Mouse (Mus musculus) CD8-positive naive resting alpha-beta T cell, adult 2 months (primary cell): ENCODE data around the gene Rps6ka6.

Source experiments
- DNase-seq, 2 experiments: peaks; one replicate each; pipeline ENCODE4 v3.0.0; 2022; ENCODE audit warnings: low read depth in 2 of 2, low spot score in 2 of 2

Rps6ka6 gene

DNA sequence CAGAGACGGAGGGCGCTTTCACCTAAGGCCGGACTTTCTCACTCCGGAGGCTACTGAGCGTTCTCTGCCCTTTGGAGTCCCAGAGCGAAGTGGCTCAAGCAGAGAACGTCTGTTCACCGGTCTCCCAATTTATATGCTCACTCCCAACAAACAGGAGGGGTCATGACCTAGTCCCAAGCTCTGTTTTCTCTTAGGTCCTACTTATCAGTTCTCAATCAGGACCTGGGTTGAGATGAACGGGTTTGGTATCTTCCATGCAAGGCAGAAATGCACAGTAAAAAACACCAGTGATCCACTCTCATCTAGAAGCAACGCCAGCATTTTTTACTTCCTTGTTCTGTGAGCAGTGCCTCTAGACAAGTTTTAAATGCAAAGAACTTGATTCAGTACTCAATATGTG lies at the start of gene Rps6ka6:
Gene Rps6ka6 (minus strand): TSS at position 101 of the 400 bp plus-strand sequence.
- no peak for DNase-seq

DNA sequence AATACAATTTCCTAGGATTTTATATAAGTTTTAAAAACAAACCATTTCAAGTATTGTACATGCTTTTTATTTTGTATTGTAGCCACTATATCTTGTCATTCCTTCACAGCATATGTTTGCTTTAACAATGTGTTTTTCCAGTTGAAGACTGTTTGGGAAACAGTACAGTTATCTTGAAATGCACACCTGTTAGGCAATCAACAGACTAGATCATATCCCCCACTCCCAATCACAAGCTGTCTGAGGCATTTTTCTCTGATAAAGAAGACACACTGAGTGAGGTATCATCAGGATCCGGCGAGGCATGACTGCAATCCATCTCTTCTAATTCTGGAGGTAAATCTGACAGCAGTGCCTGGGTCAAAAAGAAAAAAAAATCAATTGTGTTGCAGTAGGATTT lies 39.3 kb upstream of the Rps6ka6 start:
- DNase-seq, result no peak

DNA sequence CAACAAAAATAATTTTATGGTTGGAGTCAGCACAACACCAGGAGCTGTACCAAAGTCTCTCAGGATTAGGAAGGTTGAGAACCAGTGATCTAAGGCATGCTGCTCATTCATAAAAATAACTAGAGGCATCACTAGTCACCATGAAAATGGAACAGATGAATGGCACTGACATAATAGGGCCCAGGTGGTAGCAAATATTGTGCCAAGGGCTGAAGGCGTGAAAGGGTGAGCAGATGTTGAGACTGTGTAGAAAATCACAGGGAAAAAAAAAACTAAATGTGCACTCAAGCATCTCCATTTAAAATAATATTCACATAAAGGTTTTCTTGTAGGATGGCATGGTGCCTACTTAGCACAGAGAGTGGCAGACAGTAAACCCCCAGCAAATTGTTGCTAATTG lies 19.6 kb downstream of the Rps6ka6 start:
- DNase-seq, result no peak

DNA sequence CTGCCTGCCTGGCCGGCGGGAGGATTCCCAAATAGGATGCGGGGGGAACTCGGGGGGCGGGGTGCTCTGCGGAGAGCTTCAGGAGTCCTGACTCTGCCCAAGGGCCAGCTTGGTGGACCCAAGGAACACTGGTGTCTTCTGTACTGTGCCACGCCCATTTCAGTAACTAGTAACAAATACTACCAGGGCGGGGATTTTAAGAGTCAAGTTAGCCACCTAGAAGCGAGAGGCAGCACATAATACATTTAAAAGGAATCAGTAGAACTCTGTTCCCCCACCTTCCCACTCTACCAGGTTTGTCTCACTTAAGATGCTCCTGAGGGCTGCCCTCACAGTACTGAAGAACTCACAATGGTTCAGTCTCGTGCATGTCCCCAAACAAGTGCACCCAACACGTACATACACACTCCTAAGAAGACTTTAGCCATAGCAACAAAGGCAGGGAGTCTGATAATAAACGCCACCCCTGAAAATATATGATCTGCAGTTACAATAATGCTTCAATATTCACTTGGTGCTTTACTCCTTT lies 74.1 kb downstream of the Rps6ka6 start:
- DNase-seq, result no peak

DNA sequence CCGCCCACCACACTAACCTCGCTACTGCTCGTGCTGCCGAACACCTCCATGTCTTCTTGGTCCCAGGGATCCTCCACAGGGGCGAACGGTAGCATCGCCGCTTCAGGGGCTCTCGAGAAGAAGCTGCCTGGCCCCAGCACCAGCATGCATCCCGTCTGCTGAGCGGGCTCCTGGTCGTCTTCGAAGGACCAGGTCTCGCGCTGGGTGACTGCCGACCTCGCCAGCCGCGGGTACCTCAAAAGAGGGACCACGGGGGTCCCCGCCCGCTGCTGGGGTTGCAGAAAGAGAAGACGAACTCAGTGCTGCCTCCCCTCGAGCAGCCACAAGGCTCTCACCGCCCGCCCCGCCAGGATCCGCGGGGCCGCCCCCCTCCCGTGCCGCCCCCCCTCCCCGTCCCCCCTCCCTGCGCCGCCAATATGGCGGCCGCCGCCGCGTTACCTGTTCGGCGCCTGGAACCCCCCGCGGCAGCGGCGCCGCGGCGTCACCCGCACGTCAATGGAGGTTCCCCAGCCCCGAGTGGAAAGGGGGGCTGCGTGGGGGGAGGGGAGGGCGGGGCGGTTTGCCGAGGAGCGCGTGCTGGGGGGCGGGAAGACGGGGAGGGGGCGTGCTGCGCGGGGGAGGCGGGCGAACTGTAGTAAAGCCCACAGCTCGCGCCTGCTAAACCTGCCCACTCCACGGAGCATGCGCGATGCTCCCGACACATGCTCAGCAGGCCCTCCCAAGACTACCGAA lies 74.8 kb downstream of the Rps6ka6 start:
- DNase-seq, result no peak

DNA sequence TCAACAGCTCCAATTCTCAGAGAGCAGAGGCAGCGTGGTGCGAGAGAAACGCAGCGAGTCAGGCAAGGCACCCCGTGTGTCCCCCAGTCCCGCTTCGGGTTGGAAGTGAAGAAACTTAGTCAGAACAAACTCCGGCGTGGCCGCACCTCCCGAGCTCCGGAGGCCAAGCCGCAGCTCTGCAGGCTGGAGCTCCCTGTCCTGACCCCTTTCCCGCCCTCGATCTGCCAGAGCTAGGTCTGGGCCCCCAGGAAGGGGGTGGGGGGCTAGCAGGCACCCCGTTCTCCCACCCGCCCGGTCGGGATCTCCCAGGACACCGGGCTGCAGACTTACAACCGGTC lies 75.3 kb downstream of the Rps6ka6 start:
- no peak for DNase-seq

DNA sequence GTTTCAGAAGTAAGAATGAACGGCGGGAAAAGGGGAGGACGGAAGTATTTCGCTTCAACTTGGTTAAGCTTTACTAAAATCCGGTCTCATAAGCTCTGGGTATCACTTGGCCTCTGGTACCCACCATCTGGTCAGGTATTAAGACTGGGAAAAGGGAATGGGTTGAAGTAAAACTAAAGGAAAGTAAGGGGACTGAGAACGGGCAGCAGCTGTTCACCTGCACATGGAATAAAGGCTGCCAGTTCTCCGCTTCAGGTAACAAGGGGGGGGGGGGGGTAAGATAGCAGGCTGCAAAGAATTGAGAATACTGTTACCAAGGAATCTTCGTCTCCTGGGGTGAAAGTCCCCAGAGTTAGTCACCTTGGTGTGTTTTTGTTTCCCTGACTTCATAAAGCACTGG lies 75.7 kb downstream of the Rps6ka6 start:
- no peak for DNase-seq

DNA sequence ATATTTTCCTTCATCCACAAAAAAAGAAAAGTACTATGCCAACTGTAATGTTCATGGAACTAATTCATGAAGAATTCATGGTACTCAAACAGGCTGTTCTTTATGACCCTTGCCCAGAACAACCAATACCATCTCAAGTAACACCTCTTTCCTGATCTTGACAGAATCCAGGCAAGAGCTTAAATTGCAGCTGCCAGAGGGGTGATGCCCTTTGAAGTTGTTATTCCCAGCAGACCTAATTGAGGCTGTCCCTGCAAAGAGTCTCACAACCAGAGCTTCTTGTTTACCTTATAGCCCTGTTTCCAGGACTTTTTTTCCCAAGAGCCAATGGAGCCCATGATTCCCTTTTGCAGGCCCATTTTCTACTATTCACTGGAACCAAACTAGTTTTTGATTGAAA lies 77.6 kb downstream of the Rps6ka6 start:
- no peak for DNase-seq

DNA sequence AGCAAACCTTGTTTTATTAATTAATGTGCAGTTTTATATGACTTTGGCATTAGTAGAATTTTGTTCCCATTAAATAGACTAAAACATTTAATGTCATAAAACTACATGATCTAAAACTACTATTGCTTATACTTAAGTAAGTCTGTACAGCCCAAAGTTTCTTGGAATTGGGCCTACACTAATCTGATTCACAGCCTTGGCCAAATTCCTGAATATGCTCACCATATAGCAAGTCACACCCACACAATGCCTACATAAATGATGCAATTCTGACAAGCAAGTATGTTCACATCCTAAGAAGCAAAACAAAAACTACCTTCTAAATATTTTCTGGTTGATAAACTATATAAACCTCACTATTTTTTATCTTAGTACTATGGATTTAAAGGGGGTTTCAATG lies 101.2 kb downstream of the Rps6ka6 start:
- no peak for DNase-seq

DNA sequence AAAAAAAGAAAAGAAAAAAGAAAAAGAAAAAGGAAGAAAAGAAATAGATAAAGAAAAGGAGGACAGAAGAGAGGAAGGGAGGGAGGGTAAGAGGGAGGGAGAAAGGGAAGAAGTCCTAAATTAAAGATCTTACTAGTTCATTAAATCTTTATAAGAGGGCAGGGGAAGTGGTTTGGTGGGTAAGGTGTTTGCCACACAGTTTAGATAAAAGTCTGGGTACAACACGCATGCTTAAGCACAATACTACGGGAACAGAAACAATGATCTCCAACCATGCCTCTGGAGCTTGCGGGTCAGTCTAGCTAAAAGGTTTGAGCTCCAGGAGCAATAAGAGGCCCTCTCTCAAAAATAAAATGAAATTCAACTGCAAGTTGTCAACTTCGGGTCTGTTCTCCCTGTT lies 123.0 kb downstream of the Rps6ka6 start:
- no peak for DNase-seq

DNA sequence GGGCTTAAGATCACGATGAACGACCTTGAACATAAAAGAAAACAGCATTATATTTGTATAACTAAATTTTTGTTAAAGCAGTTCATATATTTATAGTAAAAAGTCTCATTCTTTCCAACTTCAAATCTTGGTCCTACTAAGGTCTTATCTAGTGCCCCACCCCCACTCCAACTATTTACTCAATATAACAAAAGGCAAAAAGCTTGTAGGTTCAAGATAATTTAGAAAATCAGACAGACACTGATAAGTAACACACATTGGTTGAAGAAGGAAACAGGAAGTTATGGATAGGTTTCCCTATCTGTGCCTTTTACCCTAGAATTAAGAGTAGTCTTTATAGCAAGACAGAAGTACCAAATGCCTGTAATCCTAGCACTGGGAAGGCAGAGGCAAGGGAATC lies 132.9 kb downstream of the Rps6ka6 start:
- DNase-seq, result no peak

DNA sequence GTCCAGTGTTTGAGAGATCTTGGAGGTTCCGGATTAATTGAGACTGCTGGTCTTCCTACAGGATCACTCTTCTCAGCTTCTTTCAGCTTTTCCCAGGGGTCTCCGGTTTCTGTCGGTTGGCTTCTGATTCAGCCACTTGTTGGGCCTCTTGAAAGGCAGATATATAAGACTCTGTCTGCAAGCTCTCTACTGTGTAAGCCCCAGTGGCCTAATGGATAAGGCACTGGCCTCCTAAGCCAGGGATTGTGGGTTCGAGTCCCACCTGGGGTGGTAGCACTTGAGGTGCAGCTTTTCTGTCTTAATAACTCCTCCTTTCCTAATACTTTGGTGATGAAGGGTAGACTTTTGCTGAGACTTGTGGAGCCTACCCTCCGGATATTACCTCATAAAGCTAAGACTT lies 160.7 kb downstream of the Rps6ka6 start:
- no peak for DNase-seq

DNA sequence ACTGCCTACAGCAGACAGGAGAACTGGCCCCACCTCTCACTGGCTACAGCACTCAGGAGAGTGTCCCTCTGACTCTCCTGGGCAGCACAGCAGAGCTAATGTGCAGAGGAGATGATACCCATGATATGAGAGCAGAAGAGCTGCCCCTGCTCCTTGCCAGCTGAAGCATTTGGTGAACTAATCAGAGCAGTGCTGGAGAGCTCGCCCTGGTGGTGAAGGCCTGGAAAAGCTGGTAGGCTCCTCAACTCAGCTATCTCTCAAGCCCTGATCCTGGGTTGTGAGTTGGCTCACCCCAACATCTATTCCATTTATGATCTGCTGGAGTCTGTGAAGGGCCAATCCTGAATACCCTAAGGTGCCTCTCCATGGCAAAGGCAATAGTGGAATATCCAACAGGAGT lies 163.6 kb downstream of the Rps6ka6 start:
- no peak for DNase-seq
